Mouse (Mus musculus) thymus, adult 2 months (tissue): ENCODE data around the gene Rab37. TPM values are rescaled to one million over a fixed set of nuclear protein-coding genes. Genes with fewer than 3 reads are reported as not detected.

Experiments
- DNase-seq: peaks from one replicate; pipeline ENCODE4 v3.0.0; 2021
- H3K27ac ChIP-seq: fragments of 200-500 bp; 2 replicates; pipeline ENCODE4 v1.5.1; 2012; ENCODE audit warnings: low read length, control low read depth; ENCODE audit not compliant: control insufficient read depth, insufficient read depth
- H3K27me3 ChIP-seq: fragments of 200-500 bp; 2 replicates; pipeline ENCODE4 v1.6.1; 2012; ENCODE audit warnings: mild to moderate bottlenecking, low read length, moderate library complexity, mixed read lengths; ENCODE audit not compliant: control insufficient read depth, insufficient read depth
- H3K36me3 ChIP-seq: fragments of 200-500 bp; 2 replicates; pipeline ENCODE4 v1.6.1; 2012; ENCODE audit warnings: mild to moderate bottlenecking, low read length, moderate library complexity; ENCODE audit not compliant: control insufficient read depth, insufficient read depth
- H3K4me1 ChIP-seq: fragments of 200-500 bp; replicated peaks from 2 replicates; pipeline ENCODE4 v1.6.1; 2012; ENCODE audit warnings: low read length; ENCODE audit not compliant: control insufficient read depth, insufficient read depth
- H3K4me3 ChIP-seq: fragments of 200-500 bp; 2 replicates; pipeline ENCODE4 v1.5.1; 2012; ENCODE audit warnings: mild to moderate bottlenecking, low read length, control low read depth, moderate library complexity; ENCODE audit not compliant: control insufficient read depth, insufficient read depth
- CTCF ChIP-seq: fragments of 200-500 bp; IDR thresholded peaks from 2 replicates; pipeline ENCODE4 v1.5.1; 2012; ENCODE audit warnings: mild to moderate bottlenecking, control low read depth, low read length, moderate library complexity, borderline replicate concordance; ENCODE audit not compliant: control insufficient read depth, poor library complexity, insufficient read depth; ENCODE audit errors: extremely low read depth
- POLR2A ChIP-seq: fragments of 200-500 bp; IDR thresholded peaks from 2 replicates; pipeline ENCODE4 v1.6.1; 2012; ENCODE audit warnings: mild to moderate bottlenecking, low read length, control low read depth, moderate library complexity; ENCODE audit not compliant: control insufficient read depth, poor library complexity, insufficient read depth; ENCODE audit errors: extremely low read depth
- WGBS: fragments of 180-500 bp; shearing (Covaris S2); methylation state at CpG from one replicate; pipeline ENCODE4 v1.1.7; 2018; 5-methylcytosine and 5-hydroxymethylcytosine counted together
- polyA plus RNA-seq: library from polyadenylated mRNA; depleted of rRNA; stranded (reverse); fragments of >200 nt; gene quantifications from 2 replicates; pipeline ENCODE4 v1.2.3, GENCODE M21; 2012

Rab37 gene
- polyA plus RNA-seq, 1 experiment, result 18.3 TPM

DNA sequence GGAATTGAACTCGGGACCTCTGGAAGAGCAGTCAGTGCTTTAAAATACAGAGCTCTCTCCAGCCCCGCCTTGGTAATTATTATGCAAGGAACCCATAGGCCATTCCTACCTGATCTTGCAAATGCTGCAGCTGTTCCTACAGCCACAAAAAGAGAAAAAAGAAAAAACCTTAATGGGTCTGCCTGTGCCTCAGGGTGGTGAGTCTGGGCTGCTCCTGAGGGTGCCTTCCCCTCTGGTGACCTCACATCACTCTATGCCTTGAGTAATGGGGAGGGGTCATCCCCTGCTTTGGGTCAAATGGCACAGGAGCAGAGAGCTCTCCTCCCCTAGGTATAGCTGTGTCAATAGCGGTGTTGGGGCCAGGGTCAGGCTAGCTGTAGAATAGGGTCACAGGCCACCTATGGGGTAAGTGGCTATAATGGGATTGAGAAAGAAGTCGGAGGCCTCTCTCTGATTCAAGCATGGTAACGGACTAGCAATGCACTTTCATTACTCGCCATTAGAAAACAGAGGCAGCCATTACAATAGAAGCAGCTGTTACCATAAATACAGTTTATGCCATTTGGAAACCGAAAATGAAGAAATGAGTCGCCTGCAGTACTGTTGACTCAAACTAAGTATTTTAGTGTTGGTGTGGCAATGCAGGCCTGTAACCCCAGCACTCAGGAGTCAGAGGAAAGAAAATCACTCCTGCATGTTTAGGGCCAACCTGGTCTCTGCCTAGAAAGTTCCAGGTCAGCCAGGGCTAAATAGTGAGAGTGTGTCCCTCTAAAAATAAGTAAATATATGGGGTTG lies 13.7 kb downstream of the Rab37 start:
- Histone ChIP-seq H3K27me3 (no peaks in the 10 kb centered on the region), H3K4me1 (no peaks in the 10 kb centered on the region), H3K36me3 (no peaks in the 10 kb centered on the region), H3K27ac (no peak overlapping the region), H3K4me3 (no peak overlapping the region)
- TF ChIP-seq CTCF, result no peak
- TF ChIP-seq POLR2A, result no peak
- no peak for DNase-seq
- 93% methylated on average over 8 of the region's 8 CpGs for WGBS

DNA sequence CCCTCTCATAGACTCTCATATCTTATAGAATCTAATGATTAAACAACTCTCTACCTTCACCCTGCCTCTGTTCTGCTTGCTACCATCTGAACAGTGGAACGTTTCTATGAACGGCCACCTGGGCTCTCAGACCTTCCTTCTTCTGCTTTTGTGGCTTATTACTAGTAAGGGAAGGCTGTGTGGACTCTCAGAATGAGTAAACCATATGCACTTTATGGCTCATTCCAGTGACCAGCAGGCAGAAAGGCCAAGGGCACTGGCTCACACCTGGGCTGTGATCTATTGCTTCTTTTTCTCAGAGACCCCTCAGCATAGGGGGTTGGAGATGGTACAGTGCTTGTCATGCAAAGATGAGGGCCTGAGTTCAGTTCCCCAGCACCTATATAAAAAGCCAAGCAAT lies 15.4 kb downstream of the Rab37 start:
- Histone ChIP-seq H3K27me3 (no peaks in the 10 kb centered on the region), H3K27ac (no peak overlapping the region), H3K4me3 (no peak overlapping the region), H3K36me3 (no peaks in the 10 kb centered on the region), H3K4me1 (no peaks in the 10 kb centered on the region)
- WGBS, result 19% methylated on average over 2 of the region's 2 CpGs
- no peak for DNase-seq
- TF ChIP-seq POLR2A, result no peak
- no peak for TF ChIP-seq CTCF

DNA sequence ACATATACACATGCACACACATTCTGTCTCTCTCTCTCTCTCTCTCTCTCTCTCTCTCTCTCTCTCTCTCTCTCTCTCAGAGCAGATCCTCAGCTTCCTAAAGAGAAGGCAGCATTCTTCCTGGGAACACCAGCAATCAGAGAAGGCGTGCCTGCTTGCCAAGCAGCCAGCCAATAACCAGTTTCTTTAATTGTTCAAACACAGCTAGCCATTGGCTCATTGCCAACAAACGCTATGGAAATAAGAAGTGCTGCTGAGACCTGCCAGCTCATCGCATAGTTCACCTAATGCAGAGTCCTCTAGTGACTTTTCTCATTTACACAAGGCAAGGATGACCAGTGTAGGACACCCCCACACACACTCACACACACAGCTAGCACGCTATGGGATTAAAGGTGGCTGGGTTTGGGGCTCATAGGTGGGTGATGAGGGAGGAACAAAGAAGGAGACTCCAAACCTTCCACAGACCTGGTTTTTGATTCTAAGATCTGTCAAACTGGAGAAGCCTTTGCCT lies 16.2 kb downstream of the Rab37 start:
- TF ChIP-seq POLR2A, result no peak
- TF ChIP-seq CTCF, result no peak
- H3K4me3 ChIP-seq, result no peak overlapping the region
- no peaks in the 10 kb centered on the region for H3K27me3 ChIP-seq
- H3K27ac ChIP-seq, result no peak overlapping the region
- H3K36me3 ChIP-seq, result no peaks in the 10 kb centered on the region
- H3K4me1 ChIP-seq, result no peaks in the 10 kb centered on the region
- 78% methylated on average over 4 of the region's 4 CpGs for WGBS
- DNase-seq, result no peak

DNA sequence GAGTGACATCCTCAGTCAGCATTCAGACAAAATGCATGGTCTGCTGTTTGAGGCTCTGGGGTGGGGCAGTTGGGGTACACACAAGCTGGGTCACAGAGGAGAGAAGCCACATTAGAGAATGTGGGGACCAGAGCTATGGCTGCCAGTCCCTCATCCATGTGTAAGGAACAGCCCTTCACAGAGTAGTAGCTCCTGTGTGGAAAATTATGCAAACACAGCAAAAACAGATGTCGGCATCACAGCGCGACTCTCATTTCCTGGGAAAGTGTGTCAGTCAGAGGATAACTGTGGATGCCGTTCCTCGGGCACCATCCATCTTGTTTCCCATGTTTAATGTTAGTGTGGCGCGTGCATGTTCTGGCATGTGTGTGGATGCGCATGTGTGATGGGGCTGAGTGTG lies 16.9 kb downstream of the Rab37 start:
- DNase-seq, result no peak
- no peak overlapping the region for H3K27ac ChIP-seq
- H3K27me3 ChIP-seq, result no peaks in the 10 kb centered on the region
- TF ChIP-seq CTCF (no peak), POLR2A (no peak)
- H3K4me3 ChIP-seq, result no peak overlapping the region
- no peaks in the 10 kb centered on the region for H3K36me3 ChIP-seq
- no peaks in the 10 kb centered on the region for H3K4me1 ChIP-seq
- WGBS, result 96% methylated on average over 8 of the region's 8 CpGs

DNA sequence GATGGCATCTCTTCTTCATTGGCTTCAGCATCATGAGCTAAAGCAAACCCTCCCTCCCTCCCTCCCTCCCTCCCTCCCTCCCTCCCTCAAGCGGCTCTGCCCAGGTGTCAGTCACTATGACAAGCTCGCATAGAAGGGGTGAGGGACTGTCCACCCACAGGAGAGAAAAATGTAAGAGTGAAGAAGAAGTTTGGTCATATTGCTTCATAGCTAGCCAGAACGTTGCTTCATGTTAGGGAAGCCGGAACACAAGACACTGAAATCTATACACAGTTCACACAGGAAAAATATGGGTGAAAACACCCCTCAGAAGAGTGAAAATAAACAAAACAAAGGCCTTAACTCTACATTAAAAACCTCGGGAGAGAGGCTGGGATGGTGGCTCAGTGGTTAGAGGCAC lies 19.0 kb downstream of the Rab37 start:
- no peak overlapping the region for H3K4me3 ChIP-seq
- no peak for DNase-seq
- 62% methylated on average over 4 of the region's 5 CpGs for WGBS
- no peaks in the 10 kb centered on the region for H3K4me1 ChIP-seq
- H3K27ac ChIP-seq, result no peak overlapping the region
- no peaks in the 10 kb centered on the region for H3K27me3 ChIP-seq
- no peaks in the 10 kb centered on the region for H3K36me3 ChIP-seq
- TF ChIP-seq CTCF (no peak), POLR2A (no peak)

DNA sequence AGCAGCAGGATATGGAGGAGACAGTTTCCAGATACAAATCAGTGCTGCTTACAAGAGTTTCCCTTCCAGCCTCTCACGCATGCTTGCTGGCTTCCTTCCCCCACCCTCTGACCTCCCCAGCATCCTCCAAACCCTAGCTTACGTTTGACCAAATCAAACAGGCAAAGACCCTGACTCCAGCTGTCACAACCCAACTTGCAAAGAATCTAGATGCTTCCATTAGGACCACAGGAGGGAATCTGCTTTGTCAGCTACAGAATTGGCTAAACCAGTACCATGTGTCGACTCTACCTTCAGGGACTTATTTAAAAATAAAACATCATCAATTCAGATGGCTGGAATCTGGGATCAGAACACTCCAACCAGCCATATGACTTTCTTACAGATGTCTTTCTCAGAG lies 21.0 kb downstream of the Rab37 start:
- Histone ChIP-seq H3K27me3 (no peaks in the 10 kb centered on the region), H3K27ac (no peak overlapping the region), H3K4me3 (no peak overlapping the region), H3K36me3 (no peaks in the 10 kb centered on the region), H3K4me1 (no peaks in the 10 kb centered on the region)
- TF ChIP-seq CTCF (no peak), POLR2A (no peak)
- no peak for DNase-seq
- 73% methylated on average over 3 of the region's 3 CpGs for WGBS
